Mouse (Mus musculus) liver, adult 2 months (tissue): ENCODE results near the gene Atp6v1c2. TPM values are rescaled to one million over a fixed set of nuclear protein-coding genes. Genes with fewer than 3 reads are reported as not detected.

Experiments
- DNase-seq: peaks from one replicate; pipeline ENCODE4 v3.0.0-alpha.2; 2011; ENCODE audit warnings: low read depth, low spot score; ENCODE audit errors: extremely low read depth
- H3K27ac ChIP-seq: fragments of 200-500 bp; replicated peaks from 2 replicates; pipeline ENCODE4 v1.5.1; 2012; ENCODE audit warnings: low read depth, mild to moderate bottlenecking, control low read depth, inconsistent platforms, low read length; ENCODE audit not compliant: insufficient read depth
- H3K27me3 ChIP-seq: fragments of 200-500 bp; 2 replicates; pipeline ENCODE4 v1.6.1; 2012; ENCODE audit warnings: mild to moderate bottlenecking, moderate library complexity, low read length, inconsistent platforms; ENCODE audit not compliant: control insufficient read depth, insufficient read depth
- H3K36me3 ChIP-seq: fragments of 200-500 bp; 2 replicates; pipeline ENCODE4 v1.6.1; 2012; ENCODE audit warnings: low read length, inconsistent platforms; ENCODE audit not compliant: control insufficient read depth, insufficient read depth
- H3K4me1 ChIP-seq: fragments of 200-500 bp; 2 replicates; pipeline ENCODE4 v1.6.1; 2011; ENCODE audit warnings: low read length; ENCODE audit not compliant: control insufficient read depth, insufficient read depth
- H3K4me3 ChIP-seq: fragments of 200-500 bp; 2 replicates; pipeline ENCODE4 v1.5.1; 2011; ENCODE audit warnings: low read depth, mild to moderate bottlenecking, control low read depth, low read length, moderate library complexity; ENCODE audit not compliant: insufficient read depth
- H3K79me2 ChIP-seq: fragments of 200-500 bp; 2 replicates; pipeline ENCODE4 v1.6.1; 2012; ENCODE audit warnings: inconsistent platforms, mild to moderate bottlenecking, low read length, moderate library complexity; ENCODE audit not compliant: control insufficient read depth, insufficient read depth
- H3K9ac ChIP-seq: fragments of 200-500 bp; 2 replicates; pipeline ENCODE4 v1.6.1; 2012; ENCODE audit warnings: low read depth, mild to moderate bottlenecking, control low read depth, inconsistent platforms, low read length
- CTCF ChIP-seq: fragments of 200-500 bp; IDR thresholded peaks from 2 replicates; pipeline ENCODE4 v1.5.1; 2011; ENCODE audit warnings: low read depth, low read length, control low read depth
- POLR2A ChIP-seq: fragments of 200-500 bp; IDR thresholded peaks from 2 replicates; pipeline ENCODE4 v1.6.1; 2011; ENCODE audit warnings: low read length, control low read depth; ENCODE audit not compliant: insufficient read depth; ENCODE audit errors: extremely low read depth
- WGBS: fragments of 180-500 bp; shearing (Covaris S2); methylation state at CpG from one replicate; pipeline ENCODE4 v1.1.7; 2018; 5-methylcytosine and 5-hydroxymethylcytosine counted together
- polyA plus RNA-seq: library from polyadenylated mRNA; depleted of rRNA; stranded (reverse); fragments of >200 nt; gene quantifications from 2 replicates; pipeline ENCODE4 v1.2.3, GENCODE M21; 2012; rRNA removed
- total RNA-seq: library from RNA; depleted of rRNA; stranded (reverse); fragments of >200 nt; gene quantifications from 2 replicates; pipeline ENCODE4 v1.2.3, GENCODE M21; 2014; rRNA removed

Gene Atp6v1c2
- total RNA-seq, result not detected in 2 replicates
- not detected in 2 replicates for polyA plus RNA-seq

- Histone ChIP-seq H3K4me1 (peaks cover 3% of the 10 kb centered on the region; the same call in 1 of the 2 replicates), H3K27ac (no peak within 1 kb of the TSS), H3K36me3 (no peaks in the 10 kb centered on the region), H3K9ac (no peak within 1 kb of the TSS), H3K4me3 (no peak within 1 kb of the TSS), H3K27me3 (peaks cover 5% of the 10 kb centered on the region; the same call in 1 of the 2 replicates), H3K79me2 (no peaks in the 10 kb centered on the region)
- WGBS, result 85% methylated on average over 3 of the region's 3 CpGs
- DNase-seq, result no peak
- TF ChIP-seq CTCF (no peak), POLR2A (no peak)
These were observed at the start of gene Atp6v1c2 for GRCm38 (mm10) chr12:17329259-17329658. TSS of gene Atp6v1c2 (minus strand) at chr12:17329359.

DNA sequence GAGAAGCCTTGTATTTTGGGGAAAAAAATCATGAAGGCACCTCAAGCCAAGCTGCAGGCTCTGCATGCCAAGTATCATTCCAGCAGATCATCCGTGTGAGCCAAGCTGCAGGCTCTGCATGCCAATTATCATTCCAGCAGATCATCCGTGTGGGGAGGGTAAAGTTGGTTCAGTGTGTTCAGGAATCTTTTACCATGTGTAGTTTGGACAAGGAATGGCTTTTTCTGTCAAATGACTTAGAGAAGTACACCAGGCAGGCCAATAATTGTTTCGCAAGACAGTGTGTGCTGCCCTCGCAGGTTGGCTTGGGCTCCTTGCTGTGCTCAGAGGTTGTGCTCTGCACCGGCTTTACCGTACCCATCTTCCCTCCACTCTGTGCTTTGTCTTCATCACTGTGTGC is 47.4 kb upstream of the Atp6v1c2 start:
- Histone ChIP-seq H3K36me3 (peaks cover 42% of the 10 kb centered on the region), H3K4me1 (0 out of 2 replicates have a peak, but pooled peaks cover 2% of the 10 kb centered on the region), H3K9ac (no peak overlapping the region), H3K27ac (no peak overlapping the region), H3K27me3 (no peaks in the 10 kb centered on the region), H3K79me2 (no peaks in the 10 kb centered on the region), H3K4me3 (no peak overlapping the region)
- no peak for TF ChIP-seq CTCF
- no peak for TF ChIP-seq POLR2A
- peak; percentile 88 for DNase-seq
- 24% methylated on average over 6 of the region's 6 CpGs for WGBS

DNA sequence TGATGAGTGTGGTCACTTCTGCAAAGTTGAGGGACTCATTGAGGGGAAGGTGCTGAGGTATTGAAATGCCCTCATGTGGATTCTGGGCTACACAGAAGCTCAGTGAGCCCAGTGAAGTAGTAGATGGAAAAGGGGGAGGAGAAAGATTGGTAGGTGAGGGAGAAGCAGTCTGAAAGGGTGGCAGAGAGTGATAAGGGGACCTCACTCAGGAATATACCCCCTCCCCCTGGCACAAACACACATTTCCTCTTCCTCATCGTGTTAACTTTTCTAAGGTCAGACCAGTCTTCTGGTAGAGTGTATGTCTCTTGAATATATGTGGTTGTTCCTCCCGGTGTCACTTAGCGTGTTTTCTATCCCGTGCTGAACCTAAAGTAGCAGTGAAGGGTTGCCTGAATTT is 46.1 kb upstream of the Atp6v1c2 start:
- Histone ChIP-seq H3K36me3 (peaks cover 47% of the 10 kb centered on the region), H3K27ac (no peak overlapping the region), H3K4me3 (no peak overlapping the region), H3K4me1 (0 out of 2 replicates have a peak, but pooled peaks cover 2% of the 10 kb centered on the region), H3K9ac (no peak overlapping the region), H3K79me2 (no peaks in the 10 kb centered on the region), H3K27me3 (no peaks in the 10 kb centered on the region)
- no peak for TF ChIP-seq POLR2A
- 89% methylated on average over 4 of the region's 4 CpGs for WGBS
- DNase-seq, result no peak

DNA sequence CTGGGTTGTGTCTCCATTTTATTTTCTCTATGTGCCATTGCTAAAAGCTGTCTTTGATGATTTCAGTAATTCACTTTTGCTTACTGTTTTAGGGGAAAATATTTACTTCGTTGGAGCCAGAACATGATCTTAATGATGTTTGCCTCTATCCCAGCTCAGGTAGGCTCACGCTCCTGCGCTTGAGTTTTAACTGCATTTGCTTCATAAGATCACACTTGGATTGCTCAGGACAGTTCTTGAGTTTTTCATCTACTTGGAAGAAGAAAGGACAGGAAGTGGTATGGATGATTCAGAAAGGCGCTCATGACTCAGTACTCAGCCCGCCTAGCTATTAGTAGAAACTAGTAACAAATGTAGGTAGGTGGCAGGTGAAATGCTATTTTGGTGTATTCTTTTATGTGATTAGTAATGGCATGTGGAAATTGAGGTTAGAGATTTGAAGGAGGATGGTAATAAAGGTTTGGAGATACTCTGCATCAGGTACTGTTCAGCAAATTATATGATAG is 44.4 kb upstream of the Atp6v1c2 start:
- Histone ChIP-seq H3K79me2 (no peaks in the 10 kb centered on the region), H3K36me3 (peaks cover 43% of the 10 kb centered on the region), H3K4me1 (0 out of 2 replicates have a peak, but pooled peaks cover 2% of the 10 kb centered on the region), H3K4me3 (no peak overlapping the region), H3K27me3 (no peaks in the 10 kb centered on the region), H3K27ac (no peak overlapping the region), H3K9ac (no peak overlapping the region)
- no peak for DNase-seq
- TF ChIP-seq POLR2A, result no peak
- TF ChIP-seq CTCF, result no peak
- 97% methylated on average over 5 of the region's 5 CpGs for WGBS

- Histone ChIP-seq H3K4me3 (no peak overlapping the region), H3K9ac (no peak overlapping the region), H3K79me2 (no peaks in the 10 kb centered on the region), H3K27ac (no peak overlapping the region), H3K27me3 (no peaks in the 10 kb centered on the region), H3K36me3 (peaks cover 41% of the 10 kb centered on the region), H3K4me1 (0 out of 2 replicates have a peak, but pooled peaks cover 2% of the 10 kb centered on the region)
- 88% methylated on average over 3 of the region's 3 CpGs for WGBS
- TF ChIP-seq POLR2A (no peak), CTCF (no peak)
- DNase-seq, result no peak
These were observed 43.5 kb upstream of the Atp6v1c2 start for GRCm38 (mm10) chr12:17372696-17373095.

DNA sequence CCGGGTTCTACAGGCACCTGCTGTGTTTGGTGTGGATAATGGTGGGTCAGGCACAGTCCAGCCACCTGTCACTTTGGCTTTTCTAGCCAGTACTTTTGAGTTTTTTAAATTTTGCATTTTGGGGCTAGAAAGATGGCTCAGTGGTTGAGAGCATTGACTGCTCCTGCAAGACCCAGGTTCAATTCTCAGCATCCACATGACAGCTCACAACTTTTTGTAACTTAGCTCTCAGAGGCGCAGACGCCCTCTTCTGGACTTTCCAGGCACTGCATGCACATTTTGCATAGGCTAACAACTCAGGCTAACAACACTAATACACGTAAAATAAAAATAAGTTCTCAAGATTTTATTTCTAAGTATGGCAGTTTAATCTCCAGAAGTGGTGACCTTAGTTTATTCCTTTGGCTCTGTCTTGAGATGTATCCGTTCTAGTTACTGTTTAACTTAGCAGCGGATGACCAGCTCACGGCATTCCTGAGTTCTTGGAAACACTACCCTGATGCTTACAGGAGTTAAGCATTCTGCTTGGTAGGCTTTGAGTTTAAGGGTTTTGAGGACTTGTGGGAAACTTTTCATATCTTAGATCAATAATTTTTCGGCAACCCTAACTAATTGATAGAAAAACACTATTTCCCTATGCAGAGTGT is 42.6 kb upstream of the Atp6v1c2 start:
- no peaks in the 10 kb centered on the region for H3K27me3 ChIP-seq
- peak; percentile 40; the same call in 1 of the 2 replicates for TF ChIP-seq CTCF
- TF ChIP-seq POLR2A, result no peak
- H3K79me2 ChIP-seq, result no peaks in the 10 kb centered on the region
- no peak overlapping the region for H3K4me3 ChIP-seq
- no peak for DNase-seq
- 0 out of 2 replicates have a peak, but pooled peaks cover 2% of the 10 kb centered on the region for H3K4me1 ChIP-seq
- H3K36me3 ChIP-seq, result peaks cover 41% of the 10 kb centered on the region
- no peak overlapping the region for H3K27ac ChIP-seq
- 88% methylated on average over 8 of the region's 8 CpGs for WGBS
- no peak overlapping the region for H3K9ac ChIP-seq
